8 mouse cellular contexts compared by ENCODE assay signal in genomic region chr7:16153522-16153921, GRCm38 (mm10). TPM values are rescaled to one million over a fixed set of nuclear protein-coding genes. Genes with fewer than 3 reads are reported as not detected.
DNase-seq lines count a peak whose midpoint lies in the region; ATAC-seq and TF ChIP-seq lines count a peak whose summit lies in the region.

No protein-coding gene starts in this region.

- ATAC-seq in forebrain, embryonic 11.5 days (replicated peaks; ENCODE audit: low FRiP score) = peak; percentile 89
- ATAC-seq in liver, postnatal 0 days = peak; percentile 67
- ATAC-seq in neural tube, embryonic 15.5 days (ENCODE audit: low FRiP score) = peak; percentile 83

- peaks cover 5% of the 10 kb centered on the region for H3K27me3 ChIP-seq in forebrain, embryonic 11.5 days (ENCODE audit: control insufficient read depth, insufficient read depth, low read length)
- peaks cover 5% of the 10 kb centered on the region for H3K27me3 ChIP-seq in liver, postnatal 0 days (ENCODE audit: insufficient read depth, low read length)
- H3K27me3 ChIP-seq in neural tube, embryonic 15.5 days (replicated peaks) = peaks cover 13% of the 10 kb centered on the region

- no peaks in the 10 kb centered on the region for H3K36me3 ChIP-seq in forebrain, embryonic 11.5 days (ENCODE audit: control insufficient read depth, insufficient read depth, low read length)
- no peaks in the 10 kb centered on the region for H3K36me3 ChIP-seq in liver, postnatal 0 days (replicated peaks; ENCODE audit: insufficient read depth, low read length)
- H3K36me3 ChIP-seq in neural tube, embryonic 15.5 days = peaks cover 15% of the 10 kb centered on the region

- H3K27ac ChIP-seq in forebrain, embryonic 11.5 days (ENCODE audit: low read depth, low read length) = no peak overlapping the region
- H3K27ac ChIP-seq in liver, postnatal 0 days (ENCODE audit: low read depth) = no peak overlapping the region
- H3K27ac ChIP-seq in neural tube, embryonic 15.5 days (replicated peaks) = peak overlapping the region; percentile 28; the same call in 1 of the 2 replicates

- TF ChIP-seq CTCF in liver, postnatal 0 days (IDR thresholded peaks at IDR 0.05; ENCODE audit: low read depth) = peak; percentile 81

- H3K9me3 ChIP-seq in forebrain, embryonic 11.5 days (ENCODE audit: control insufficient read depth, low read length) = no peaks in the 10 kb centered on the region
- H3K9me3 ChIP-seq in liver, postnatal 0 days (ENCODE audit: low read length) = no peaks in the 10 kb centered on the region
- no peaks in the 10 kb centered on the region for H3K9me3 ChIP-seq in neural tube, embryonic 15.5 days (replicated peaks)

- WGBS in forebrain, embryonic 11.5 days = 21% methylated on average over 10 of the region's 10 CpGs
- 17% methylated on average over 10 of the region's 10 CpGs for WGBS in liver, postnatal 0 days (ENCODE audit: insufficient replicate concordance)
- WGBS in neural tube, embryonic 15.5 days = 18% methylated on average over 10 of the region's 10 CpGs

- peak; percentile 26 for DNase-seq in urinary bladder, postnatal 14 days (ENCODE audit: low spot score)
- no peak for DNase-seq in urinary bladder, adult 2 months (ENCODE audit: low spot score)
- peak; percentile 92 for DNase-seq in brain, adult 2 months (ENCODE audit: low read depth, low spot score)
- DNase-seq in forebrain, embryonic 11.5 days (ENCODE audit: low spot score) = peak; percentile 81
- peak; percentile 47 for DNase-seq in kidney, adult 18-20 months
- DNase-seq in liver, postnatal 0 days = peak; percentile 53
- no peak for DNase-seq in frontal cortex, postnatal 14 days (ENCODE audit: low spot score in 2 of 2)

- no peak for TF ChIP-seq EP300 in liver, postnatal 0 days (IDR thresholded peaks at IDR 0.05; ENCODE audit: low read depth)

- H3K9ac ChIP-seq in forebrain, embryonic 11.5 days (ENCODE audit: low read length) = no peak overlapping the region
- H3K9ac ChIP-seq in liver, postnatal 0 days (replicated peaks) = no peak overlapping the region
- H3K9ac ChIP-seq in neural tube, embryonic 15.5 days (replicated peaks) = no peak overlapping the region

- H3K4me1 ChIP-seq in forebrain, embryonic 11.5 days (replicated peaks; ENCODE audit: control insufficient read depth, insufficient read depth, low read length) = no peaks in the 10 kb centered on the region
- H3K4me1 ChIP-seq in liver, postnatal 0 days (ENCODE audit: insufficient read depth) = no peaks in the 10 kb centered on the region
- H3K4me1 ChIP-seq in neural tube, embryonic 15.5 days = peaks cover 9% of the 10 kb centered on the region

- H3K4me2 ChIP-seq in forebrain, embryonic 11.5 days (ENCODE audit: low read depth, low read length, severe bottlenecking) = no peak overlapping the region
- H3K4me2 ChIP-seq in liver, postnatal 0 days (ENCODE audit: low read depth, low read length) = no peak overlapping the region
- H3K4me2 ChIP-seq in neural tube, embryonic 15.5 days = no peak overlapping the region

- H3K4me3 ChIP-seq in forebrain, embryonic 11.5 days (ENCODE audit: low read depth, low read length) = no peak overlapping the region
- no peak overlapping the region for H3K4me3 ChIP-seq in liver, postnatal 0 days (ENCODE audit: low read depth, low read length)
- no peak overlapping the region for H3K4me3 ChIP-seq in neural tube, embryonic 15.5 days (replicated peaks)

RNA-seq across cellular contexts. Expression of gene Meis3, which starts 21.4 kb away (rescaled TPM):
- 38.4 and 47.7 TPM in 2 replicates for polyA plus RNA-seq in urinary bladder, adult 2 months (2012; rRNA removed)
- 77.8 and 79.7 TPM in 2 replicates for polyA plus RNA-seq in forebrain, embryonic 11.5 days (2014; fragmentation: Nextera tagmentation; extraction: Ambion mirVana)
- 1.9 and 2.0 TPM in 2 replicates for polyA plus RNA-seq in liver, postnatal 0 days (2015; fragmentation: Nextera tagmentation; extraction: Ambion mirVana)
- 104 and 126 TPM in 2 replicates for polyA plus RNA-seq in neural tube, embryonic 15.5 days (2015; fragmentation: Nextera tagmentation; extraction: Ambion mirVana)

RNA-seq across cellular contexts. Expression of gene Slc8a2, which starts 23.9 kb away (rescaled TPM):
- 3.8 and 6.6 TPM in 2 replicates for polyA plus RNA-seq in urinary bladder, adult 2 months (2012; rRNA removed)
- polyA plus RNA-seq in forebrain, embryonic 11.5 days (2014; fragmentation: Nextera tagmentation; extraction: Ambion mirVana) = 0.36 and 0.88 TPM in 2 replicates
- polyA plus RNA-seq in liver, postnatal 0 days (2015; fragmentation: Nextera tagmentation; extraction: Ambion mirVana) = not detected in 2 replicates
- polyA plus RNA-seq in neural tube, embryonic 15.5 days (2015; fragmentation: Nextera tagmentation; extraction: Ambion mirVana) = 1.2 and 1.4 TPM in 2 replicates

RNA-seq across cellular contexts. Expression of gene Kptn, which starts 33.8 kb away (rescaled TPM):
- polyA plus RNA-seq in urinary bladder, adult 2 months (2012; rRNA removed) = 27.2 and 28.0 TPM in 2 replicates
- polyA plus RNA-seq in forebrain, embryonic 11.5 days (2014; fragmentation: Nextera tagmentation; extraction: Ambion mirVana) = 19.7 and 22.5 TPM in 2 replicates
- 6.5 and 7.5 TPM in 2 replicates for polyA plus RNA-seq in liver, postnatal 0 days (2015; fragmentation: Nextera tagmentation; extraction: Ambion mirVana)
- 45.8 and 48.1 TPM in 2 replicates for polyA plus RNA-seq in neural tube, embryonic 15.5 days (2015; fragmentation: Nextera tagmentation; extraction: Ambion mirVana)

RNA-seq across cellular contexts. Expression of gene Napa, which starts 55.3 kb away (rescaled TPM):
- 172 and 208 TPM in 2 replicates for polyA plus RNA-seq in urinary bladder, adult 2 months (2012; rRNA removed)
- polyA plus RNA-seq in forebrain, embryonic 11.5 days (2014; fragmentation: Nextera tagmentation; extraction: Ambion mirVana) = 156 and 167 TPM in 2 replicates
- 96.6 and 105 TPM in 2 replicates for polyA plus RNA-seq in liver, postnatal 0 days (2015; fragmentation: Nextera tagmentation; extraction: Ambion mirVana)
- polyA plus RNA-seq in neural tube, embryonic 15.5 days (2015; fragmentation: Nextera tagmentation; extraction: Ambion mirVana) = 236 and 238 TPM in 2 replicates

Comparison
In these comparisons a context has a peak if more than half of its experiments do, and no peak if none do; other contexts are left out.
1. DNase-seq: peak in urinary bladder, postnatal 14 days (single experiment), brain, adult 2 months (single experiment), forebrain, embryonic 11.5 days (single experiment), kidney, adult 18-20 months (single experiment) and liver, postnatal 0 days (single experiment); none in urinary bladder, adult 2 months (single experiment) and frontal cortex, postnatal 14 days (0 of 2).
2. RNA of gene Meis3, which starts 21.4 kb away (polyA plus RNA-seq): 104 to 126 TPM in neural tube, embryonic 15.5 days, 77.8 to 79.7 TPM in forebrain, embryonic 11.5 days and 38.4 to 47.7 TPM in urinary bladder, adult 2 months; 1.9 to 2.0 TPM in liver, postnatal 0 days; every median in the first group is over 10 times any median in the second.
3. Peak in every context shown above with its lines, with median percentiles within 50 percentile points of each other: ATAC-seq.